Mouse (Mus musculus): Measurements from ENCODE around the gene Aco2. TPM values are rescaled to one million over a fixed set of nuclear protein-coding genes. Genes with fewer than 3 reads are reported as not detected.

Gene Aco2
- total RNA-seq, 2 experiments from 2014 or later, result 396 to 417 TPM

GRCm38 (mm10) chr15:81917621-81918463, 45.7 kb downstream of the Aco2 start:
- peak; percentile 75 to 79 for DNase-seq (ENCODE audit: low spot score in 2 of 2)

- no peak for DNase-seq (ENCODE audit: low spot score in 2 of 2)
These were observed 47.0 kb downstream of the Aco2 start for GRCm38 (mm10) chr15:81919062-81919461.

GRCm38 (mm10) chr15:81920546-81921217, 48.6 kb downstream of the Aco2 start:
- DNase-seq (ENCODE audit: low spot score in 2 of 2), result peak; percentile 56 to 64

- no peak for DNase-seq (ENCODE audit: low spot score in 2 of 2)
These were observed 49.1 kb downstream of the Aco2 start for GRCm38 (mm10) chr15:81921255-81921654.

- no peak for DNase-seq (ENCODE audit: low spot score in 2 of 2)
These were observed 52.8 kb downstream of the Aco2 start for GRCm38 (mm10) chr15:81924933-81925332.

GRCm38 (mm10) chr15:81925760-81926445, 53.8 kb downstream of the Aco2 start, which contains the start of gene Polr3h:
TSS of gene Polr3h (minus strand) at chr15:81926240.
- peak; percentile 91 to 95 for DNase-seq (ENCODE audit: low spot score in 2 of 2)

- DNase-seq (ENCODE audit: low spot score in 2 of 2), result no peak
These were observed 54.3 kb downstream of the Aco2 start for GRCm38 (mm10) chr15:81926446-81926822.

GRCm38 (mm10) chr15:81927741-81928140, 55.6 kb downstream of the Aco2 start:
- no peak for DNase-seq (ENCODE audit: low spot score in 2 of 2)

- peak in 1 of 2 experiments; percentile 59 for DNase-seq (ENCODE audit: low spot score in 2 of 2)
These were observed 56.2 kb downstream of the Aco2 start for GRCm38 (mm10) chr15:81928277-81928676.

GRCm38 (mm10) chr15:81932951-81933470, 60.9 kb downstream of the Aco2 start:
- peak; percentile 52 to 55 for DNase-seq (ENCODE audit: low spot score in 2 of 2)

GRCm38 (mm10) chr15:81933986-81934385, 61.9 kb downstream of the Aco2 start:
- DNase-seq (ENCODE audit: low spot score in 2 of 2), result no peak

GRCm38 (mm10) chr15:81935869-81936637, 63.9 kb downstream of the Aco2 start:
- no peak for DNase-seq (ENCODE audit: low spot score in 2 of 2)

- DNase-seq (ENCODE audit: low spot score in 2 of 2), result peak; percentile 70 to 72
These were observed 64.6 kb downstream of the Aco2 start, which contains the start of gene Csdc2 for GRCm38 (mm10) chr15:81936679-81937078. TSS of gene Csdc2 (plus strand) at chr15:81936759.

- peak; percentile 68 to 79 for DNase-seq (ENCODE audit: low spot score in 2 of 2)
These were observed 65.2 kb downstream of the Aco2 start for GRCm38 (mm10) chr15:81937098-81937972.

GRCm38 (mm10) chr15:81938246-81938645, 66.1 kb downstream of the Aco2 start:
- DNase-seq (ENCODE audit: low spot score in 2 of 2), result peak; percentile 62 to 74

GRCm38 (mm10) chr15:81939157-81939715, 67.1 kb downstream of the Aco2 start:
- DNase-seq (ENCODE audit: low spot score in 2 of 2), result no peak

- no peak for DNase-seq (ENCODE audit: low spot score in 2 of 2)
These were observed 67.7 kb downstream of the Aco2 start for GRCm38 (mm10) chr15:81939774-81940173.

GRCm38 (mm10) chr15:81940219-81940618, 68.1 kb downstream of the Aco2 start:
- no peak for DNase-seq (ENCODE audit: low spot score in 2 of 2)

GRCm38 (mm10) chr15:81941010-81941409, 68.9 kb downstream of the Aco2 start:
- no peak for DNase-seq (ENCODE audit: low spot score in 2 of 2)

All from layer of hippocampus, postnatal 10 days (tissue).